Mouse (Mus musculus) layer of hippocampus, adult 9-10 months (tissue): ENCODE results near the gene Naa10.

Experiments
- DNase-seq: peaks from one replicate; pipeline ENCODE4 v3.0.0; 2022; ENCODE audit warnings: low spot score

Naa10 gene

DNA sequence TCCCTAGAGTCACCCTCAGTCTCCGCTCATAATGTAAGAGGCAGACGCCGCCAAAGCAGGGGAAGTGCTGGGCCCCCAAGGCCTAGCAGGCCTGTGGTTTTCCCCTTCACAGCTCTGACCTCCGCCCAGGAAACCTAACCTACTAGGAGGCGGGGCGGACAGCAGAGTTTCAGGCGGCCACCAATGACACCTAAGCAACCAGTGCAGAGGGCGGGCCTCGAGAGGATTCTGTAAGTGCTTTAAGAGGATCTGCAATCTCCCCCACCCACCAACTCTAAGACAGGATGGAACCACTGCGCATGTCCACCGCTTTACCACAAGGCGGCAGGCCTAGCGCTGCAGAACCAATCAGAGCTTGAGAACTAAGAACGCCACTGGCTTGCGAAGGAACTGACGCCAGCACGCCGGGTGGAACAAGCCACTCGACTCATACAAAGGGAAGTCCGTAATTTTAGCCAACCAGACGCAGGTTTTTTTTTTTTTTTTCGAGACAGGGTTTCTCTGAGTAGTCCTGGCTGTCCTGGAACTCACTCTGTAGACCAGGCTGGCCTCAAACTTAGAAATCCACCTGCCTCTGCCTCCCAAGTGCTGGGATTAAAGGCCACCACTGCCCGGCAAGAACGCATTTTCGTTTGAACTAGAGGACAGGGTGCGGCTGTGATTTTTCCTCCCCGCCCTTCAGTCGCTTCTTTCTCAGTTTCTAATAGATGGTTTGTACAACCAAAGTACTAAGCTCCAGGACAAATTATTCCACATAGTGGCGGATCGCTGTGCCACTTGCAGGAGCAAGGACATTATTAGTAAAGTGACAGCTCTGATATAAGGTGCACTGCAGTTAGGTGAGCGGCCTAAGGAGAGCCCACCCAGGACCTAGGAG is 6.7 kb downstream of the Naa10 start:
- peak; percentile 69 for DNase-seq

DNA sequence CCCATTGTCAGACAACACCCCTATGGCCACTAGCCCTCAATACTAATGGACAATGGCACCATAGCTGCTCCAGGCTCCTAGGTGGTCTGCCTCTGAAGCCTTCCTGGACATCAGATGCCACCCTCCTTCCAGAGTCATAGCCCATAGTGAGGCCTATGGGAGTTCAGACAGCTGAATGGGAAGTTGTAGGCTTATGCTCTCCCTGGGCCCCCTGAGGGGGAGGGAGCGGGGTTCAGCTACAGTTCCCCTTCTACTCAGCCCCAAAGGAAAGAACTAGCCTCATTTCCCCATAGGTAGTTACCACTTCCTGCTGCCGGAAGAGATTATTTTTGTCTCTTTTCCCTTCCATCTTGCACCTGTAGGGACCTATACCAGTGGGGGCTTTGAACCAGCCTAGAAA is 10.2 kb downstream of the Naa10 start:
- no peak for DNase-seq

DNA sequence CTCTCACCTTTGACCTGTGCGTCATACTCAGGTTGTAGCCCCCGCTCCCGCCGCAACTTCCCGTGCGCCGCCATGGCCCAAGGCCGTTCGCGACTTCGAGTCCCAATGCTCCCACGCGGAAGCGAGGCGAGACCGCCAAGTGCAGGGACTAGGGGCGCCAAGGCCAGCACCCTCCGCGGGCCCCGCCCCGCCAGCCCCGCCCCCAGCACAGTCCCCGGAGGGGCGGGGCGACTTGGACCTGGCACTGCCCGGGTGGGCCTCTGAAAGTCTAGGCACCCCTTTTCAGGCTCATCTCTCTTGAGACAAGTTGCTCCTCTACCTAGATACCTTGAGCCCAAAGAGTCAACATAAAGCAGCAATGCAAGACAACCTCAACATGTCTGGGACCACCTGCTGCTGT is 10.6 kb downstream of the Naa10 start:
- DNase-seq, result no peak

DNA sequence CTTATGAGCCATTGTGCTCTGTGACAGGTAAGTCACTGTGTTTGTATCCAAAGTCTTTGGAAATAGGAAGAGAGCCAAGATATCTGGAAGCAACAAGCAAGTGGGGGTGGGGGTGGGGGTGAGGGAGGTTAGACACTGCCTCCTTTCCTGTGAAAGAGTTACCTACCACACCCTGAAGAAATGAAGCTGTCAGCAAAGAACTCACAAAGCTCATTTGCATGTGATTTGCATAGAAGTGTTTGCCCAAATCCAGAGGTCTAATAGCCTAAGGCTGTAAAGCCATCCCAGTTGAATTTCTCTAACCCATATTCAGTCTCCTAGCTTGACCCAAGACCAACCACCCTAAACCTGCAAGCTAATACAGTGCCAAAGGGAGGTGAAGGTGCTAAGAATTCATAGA is 11.3 kb downstream of the Naa10 start:
- DNase-seq, result no peak

DNA sequence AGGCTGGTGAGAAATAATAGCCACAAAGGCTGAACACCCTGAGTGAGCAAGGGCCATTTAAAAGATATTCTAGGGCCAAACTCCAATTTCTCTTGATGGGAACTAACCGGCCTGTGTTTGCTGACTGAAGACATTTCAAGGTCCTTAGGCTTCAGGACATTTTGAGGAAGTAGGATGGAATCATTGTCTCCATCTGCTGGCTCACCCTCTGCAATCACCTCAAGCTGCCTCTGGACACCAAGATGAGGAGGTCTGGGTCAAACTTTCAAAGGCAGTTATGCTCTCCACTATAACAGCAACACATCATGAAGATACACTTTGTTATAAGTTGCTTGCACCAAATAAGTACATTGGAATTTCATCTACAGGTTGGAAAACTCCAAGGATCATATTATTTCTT is 11.7 kb downstream of the Naa10 start:
- DNase-seq, result no peak

DNA sequence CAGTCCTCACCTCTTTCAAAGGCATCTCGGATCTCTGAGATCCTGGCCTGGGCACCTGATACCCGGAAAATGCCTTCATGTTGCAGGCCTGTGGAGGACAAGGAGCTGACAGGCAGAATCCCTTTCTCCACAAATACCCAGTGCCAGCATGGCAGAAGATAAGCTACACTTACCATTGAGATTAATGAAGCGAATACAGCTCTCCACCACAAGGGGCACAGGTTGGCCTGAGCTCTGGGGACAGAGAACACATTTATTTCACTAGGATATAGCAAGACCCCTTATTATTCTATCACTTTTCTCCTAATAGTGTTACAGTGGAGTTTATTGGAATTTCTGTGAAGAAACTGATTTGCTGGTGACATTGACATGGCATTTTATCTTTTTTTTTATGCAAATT is 23.8 kb downstream of the Naa10 start:
- DNase-seq, result no peak

DNA sequence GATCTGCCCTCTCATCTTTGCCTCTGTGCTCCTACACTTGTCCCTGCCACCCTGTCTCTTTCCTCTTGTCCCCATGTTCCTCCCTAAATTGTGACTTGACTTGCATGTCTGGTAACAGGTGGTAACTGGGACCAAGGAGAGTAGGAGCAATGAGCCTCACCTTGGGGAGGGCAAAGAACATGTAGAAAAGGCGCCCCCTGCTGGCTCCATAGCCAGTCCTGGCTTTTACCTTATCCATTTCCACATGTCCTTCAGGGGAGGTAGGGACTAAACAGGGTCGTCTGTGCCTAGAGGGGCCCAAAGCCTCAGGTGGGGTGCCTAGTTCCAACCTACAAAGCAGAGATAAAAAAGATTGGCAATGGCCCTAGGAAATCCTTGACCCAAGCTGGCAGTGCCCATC is 26.0 kb downstream of the Naa10 start, which contains the start of gene L1cam:
Gene L1cam, minus strand, starts transcription at position 387 of the 400 bp plus-strand sequence.
- no peak for DNase-seq

DNA sequence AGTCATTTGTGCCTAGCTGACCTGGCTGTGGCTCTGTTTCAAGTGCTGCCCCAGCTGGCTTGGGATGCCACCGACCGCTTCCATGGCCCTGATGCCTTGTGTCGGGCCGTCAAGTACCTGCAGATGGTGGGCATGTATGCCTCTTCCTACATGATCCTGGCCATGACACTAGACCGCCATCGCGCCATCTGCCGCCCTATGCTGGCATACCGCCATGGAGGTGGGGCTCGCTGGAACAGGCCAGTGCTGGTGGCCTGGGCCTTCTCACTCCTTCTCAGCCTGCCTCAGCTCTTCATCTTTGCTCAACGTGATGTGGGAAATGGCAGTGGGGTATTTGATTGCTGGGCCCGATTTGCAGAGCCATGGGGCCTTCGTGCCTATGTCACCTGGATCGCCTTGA is 28.9 kb downstream of the Naa10 start:
- DNase-seq, result no peak

DNA sequence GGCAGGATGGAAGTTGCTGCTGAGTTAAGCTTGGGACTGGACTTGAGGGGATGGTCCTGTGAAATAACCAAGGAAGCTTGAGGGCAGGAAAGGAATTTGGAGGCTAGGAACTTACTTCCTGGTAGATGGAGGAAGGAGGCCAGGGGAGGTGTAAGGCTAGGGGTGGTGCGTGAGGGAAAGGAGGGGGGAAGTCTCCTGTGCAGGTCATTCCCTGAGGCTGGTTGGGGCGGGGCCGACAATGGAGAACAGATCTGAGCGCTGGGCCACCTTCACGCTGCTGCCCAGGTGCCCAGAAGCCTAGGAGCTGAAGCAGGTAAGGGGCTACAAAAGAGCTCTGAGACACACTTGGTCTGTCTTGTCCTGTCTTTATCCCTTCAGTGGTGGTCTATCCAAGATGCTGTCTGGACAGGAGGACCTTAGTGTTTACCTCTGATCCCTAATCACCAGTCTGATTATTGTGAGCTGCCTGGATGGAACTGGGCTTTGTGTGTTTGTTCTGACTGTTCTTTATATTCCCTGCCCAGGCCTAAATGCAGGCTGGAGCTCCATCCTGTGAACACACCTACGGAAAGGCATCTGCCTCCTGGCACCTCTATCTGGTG is 30.1 kb downstream of the Naa10 start, which contains the start of gene Avpr2:
Gene Avpr2, plus strand, starts transcription at position 552 of the 602 bp plus-strand sequence.
- DNase-seq, result no peak

DNA sequence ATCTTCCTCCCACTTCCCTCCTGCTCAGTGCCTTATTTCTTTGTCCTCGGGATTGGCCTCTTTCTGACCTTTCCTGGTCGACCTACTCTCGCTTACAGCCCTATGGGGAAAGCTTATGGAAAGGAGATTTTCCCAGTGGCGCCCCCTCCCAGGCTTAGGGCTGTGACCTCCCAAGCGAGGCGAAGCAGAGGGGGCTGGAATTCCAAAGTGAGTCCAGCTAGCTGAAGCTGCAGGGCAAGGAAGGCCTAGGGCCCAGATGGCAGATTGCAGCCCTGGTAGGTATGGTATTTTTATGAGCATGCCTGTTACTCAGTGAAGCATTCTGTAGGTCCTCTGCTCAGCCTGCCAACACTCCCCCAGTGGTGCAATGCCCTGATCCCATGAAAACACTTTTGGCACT is 40.3 kb downstream of the Naa10 start:
- DNase-seq, result no peak

DNA sequence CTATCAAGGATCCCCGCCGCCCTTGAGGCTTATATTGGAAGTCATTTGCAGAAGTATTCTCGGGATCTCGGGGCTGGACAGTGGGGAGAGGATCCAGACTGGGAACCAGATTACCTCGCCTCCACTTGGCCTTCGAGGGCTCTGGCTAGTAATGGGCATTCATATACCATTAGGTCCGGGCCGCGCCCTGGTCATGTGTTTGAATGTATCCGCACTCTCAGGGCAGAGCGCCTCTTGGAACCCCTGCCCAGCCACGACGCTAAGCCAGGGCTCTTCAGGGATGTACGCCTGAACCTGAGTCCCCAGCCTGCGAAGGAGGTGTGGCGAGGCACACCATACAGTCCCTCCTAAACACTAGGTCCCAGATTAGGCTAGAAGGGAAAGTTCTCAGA is 40.7 kb downstream of the Naa10 start:
- DNase-seq, result no peak

DNA sequence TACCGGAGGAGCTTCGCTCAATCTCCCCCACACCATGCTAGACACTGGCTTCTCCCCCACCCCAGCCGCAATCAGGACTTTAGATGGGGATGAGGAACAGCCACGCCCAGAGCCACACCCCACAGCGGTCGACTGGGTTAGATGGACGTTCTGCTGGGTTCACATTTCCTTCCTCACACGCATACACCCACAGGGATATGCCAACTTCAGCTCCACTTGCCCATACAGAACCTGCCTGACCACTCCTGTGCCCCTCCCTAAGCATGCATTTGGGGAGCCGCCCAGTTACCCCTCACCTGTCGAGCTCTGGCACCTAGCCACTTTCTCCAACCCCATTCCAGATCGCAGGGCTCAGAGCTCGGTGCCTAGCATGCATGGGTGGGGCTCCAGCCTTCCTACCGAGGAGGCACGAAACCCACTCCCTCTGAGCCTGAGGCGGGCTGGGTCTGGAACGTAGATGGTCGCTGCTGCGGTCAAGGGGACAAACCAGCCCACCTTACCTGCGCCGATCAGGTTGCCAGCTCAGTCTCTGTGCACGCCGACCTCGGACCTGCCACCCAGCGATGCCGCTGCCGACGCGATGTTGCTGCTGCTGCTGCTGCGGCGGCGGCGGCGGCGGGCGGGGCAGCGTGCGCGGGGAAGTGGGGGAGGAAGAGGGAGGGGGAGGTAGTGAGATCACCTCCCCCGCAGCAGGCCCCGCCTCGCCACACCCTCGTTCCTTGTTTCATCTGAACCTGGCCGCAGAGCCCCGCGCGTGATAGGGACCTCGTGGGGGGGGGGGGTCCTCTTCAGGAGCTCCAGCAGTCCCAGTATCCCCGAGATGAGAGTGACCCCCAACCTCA is 41.3 kb downstream of the Naa10 start:
- DNase-seq, result no peak

DNA sequence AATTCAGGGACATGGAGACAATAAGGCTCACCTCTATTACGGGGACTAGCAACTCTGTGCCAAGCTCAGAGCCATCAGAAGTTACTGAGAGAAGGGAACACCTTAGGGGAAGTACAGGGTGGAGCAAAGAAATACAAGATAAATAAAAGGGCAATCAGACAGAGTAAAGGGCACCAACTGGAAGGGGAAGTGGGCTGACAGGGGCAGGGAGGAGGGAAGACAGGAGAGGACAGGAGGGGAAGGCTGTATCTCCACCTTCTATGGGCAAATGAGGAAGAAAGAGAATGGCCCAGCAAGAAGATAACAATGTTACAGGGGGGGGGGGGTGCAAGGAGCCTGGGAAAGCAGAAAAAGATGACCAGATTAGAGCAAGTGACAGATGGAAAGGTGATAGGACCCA is 44.7 kb downstream of the Naa10 start:
- no peak for DNase-seq

DNA sequence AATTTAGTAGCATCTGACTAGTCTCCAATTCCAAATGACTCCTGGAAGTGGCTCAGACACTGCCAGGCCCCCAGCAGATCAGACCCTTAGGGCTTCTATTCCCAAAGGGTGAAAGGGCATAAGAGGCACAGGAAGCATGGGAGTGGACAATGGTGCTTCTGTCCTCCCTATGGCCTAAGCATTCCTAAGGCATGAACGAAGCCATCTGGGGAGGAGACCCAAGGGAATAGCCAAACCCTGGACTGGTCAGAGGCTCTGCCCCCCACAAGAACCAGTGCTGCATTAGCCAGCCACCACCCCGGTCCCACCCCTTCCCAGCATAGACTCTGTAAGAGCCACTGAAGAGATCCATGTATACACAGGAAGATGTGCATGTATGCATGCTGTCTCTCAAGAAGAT is 45.9 kb downstream of the Naa10 start:
- DNase-seq, result no peak

DNA sequence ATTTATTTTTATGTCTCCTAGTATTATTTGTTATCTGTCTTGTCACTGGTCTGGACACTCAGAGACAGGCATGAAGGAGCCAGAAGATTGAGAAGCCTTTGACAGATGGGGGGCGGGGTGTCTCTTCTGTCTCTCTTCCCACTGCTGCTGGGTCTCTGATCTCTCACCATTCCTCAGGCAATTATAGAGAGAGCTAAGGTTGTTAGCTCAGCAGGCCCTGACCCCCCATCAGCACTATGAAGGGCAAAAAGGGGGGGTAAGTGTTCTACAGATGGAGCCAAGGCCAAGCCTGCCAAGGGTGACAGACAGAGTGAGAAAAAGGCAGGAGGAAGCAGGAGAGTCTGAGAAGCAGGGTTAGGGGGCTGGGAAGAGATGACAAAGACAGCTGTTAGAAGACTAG is 49.8 kb downstream of the Naa10 start:
- DNase-seq, result no peak

DNA sequence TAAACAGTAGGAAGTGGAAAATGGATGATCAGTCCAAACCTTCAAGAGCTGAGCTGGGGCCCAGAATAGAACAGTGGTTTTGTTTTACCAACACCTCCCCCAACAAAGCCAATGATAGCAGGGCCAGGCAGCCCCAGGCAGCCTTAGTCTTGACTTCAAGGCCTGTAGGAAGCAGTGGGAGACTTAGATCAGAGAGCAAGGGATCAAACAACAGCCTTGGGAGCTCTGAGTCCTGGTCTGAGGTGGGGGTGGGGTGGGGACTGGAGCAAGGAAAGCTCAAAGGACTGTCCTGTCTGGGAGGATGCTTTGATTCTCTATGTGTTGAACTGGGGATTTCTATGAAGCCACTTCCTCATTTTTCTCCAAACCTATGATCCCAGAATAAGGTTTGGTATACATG is 50.3 kb downstream of the Naa10 start:
- DNase-seq, result no peak

DNA sequence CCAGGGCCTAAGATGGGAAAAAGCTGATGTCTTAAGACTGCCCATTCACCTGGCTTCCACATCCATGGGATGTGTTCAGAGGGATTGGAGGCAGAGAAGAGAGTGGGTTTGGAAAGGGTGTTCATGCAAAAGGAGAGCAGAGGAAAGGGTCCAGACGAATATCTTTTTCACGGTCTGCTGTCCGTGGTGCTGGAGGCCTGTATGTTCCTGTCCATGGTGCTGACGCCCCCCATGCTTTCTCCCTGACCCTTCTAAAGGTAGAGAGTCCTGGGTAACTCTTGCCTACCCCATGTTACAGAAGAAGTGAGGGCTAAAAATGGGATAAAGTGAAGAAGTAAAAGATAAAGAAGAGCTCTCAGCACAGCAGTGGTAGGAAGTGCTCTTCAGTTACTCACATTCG is 52.4 kb downstream of the Naa10 start:
- DNase-seq, result no peak

DNA sequence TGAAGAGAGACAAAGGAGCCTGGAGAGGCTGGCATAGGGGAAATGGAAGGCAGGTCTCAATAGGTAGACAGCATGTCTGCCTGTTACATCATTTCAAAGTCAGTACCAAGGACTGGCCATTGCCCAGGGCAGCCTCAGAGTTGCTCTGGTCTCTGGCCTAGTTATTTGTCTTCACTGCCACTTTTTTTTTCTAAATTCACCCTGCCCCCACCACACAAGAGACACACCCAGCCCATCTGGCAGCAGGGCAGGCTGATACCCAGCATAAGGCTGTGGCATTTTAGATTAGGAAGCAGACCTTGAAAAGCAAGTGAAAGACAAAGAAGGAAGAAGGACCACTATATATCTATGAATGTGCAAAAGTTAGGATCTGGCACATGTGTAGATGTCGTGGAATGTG is 53.9 kb downstream of the Naa10 start:
- DNase-seq, result no peak

DNA sequence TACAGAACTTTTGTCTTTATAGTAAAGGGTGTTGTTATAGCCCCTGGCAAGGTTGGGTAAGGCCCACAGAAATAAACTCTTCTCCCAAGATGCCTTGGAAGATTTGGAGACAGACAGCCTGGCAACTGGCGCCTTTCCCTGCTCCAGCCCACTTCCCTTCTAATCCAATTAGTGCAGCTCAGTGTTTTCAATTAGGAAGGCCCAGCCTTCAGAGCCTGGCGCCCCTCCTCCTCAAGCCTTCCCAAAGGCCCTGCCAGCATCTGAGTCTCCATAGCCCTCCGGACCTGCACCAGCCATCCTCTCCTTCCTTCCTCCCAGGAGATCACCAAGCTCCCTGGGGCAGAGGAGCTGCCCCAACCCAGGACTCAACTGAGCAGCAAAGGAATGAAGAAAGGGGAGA is 54.5 kb downstream of the Naa10 start:
- no peak for DNase-seq
